Mouse (Mus musculus) gastrocnemius, postnatal 10 days (tissue): Measurements from ENCODE around the gene Ric8b. TPM values are rescaled to one million over a fixed set of nuclear protein-coding genes. Genes with fewer than 3 reads are reported as not detected.

Experiments
- DNase-seq: peaks from one replicate; pipeline ENCODE4 v3.0.0; 2021; ENCODE audit warnings: mixed read lengths
- long read RNA-seq, 2 experiments: library from polyadenylated mRNA; stranded (forward); transcript quantifications; one replicate each; pipeline ENCODE4 v2.0.0; 2021
- total RNA-seq, 2 experiments: library from RNA; stranded (reverse); gene quantifications; 2 replicates each; pipeline ENCODE4 v1.2.3; 2021

Ric8b gene
- 10 to 100 TPM; 42.0 to 48.3 TPM for total RNA-seq
- long read RNA-seq, experiment 1, transcript Ric8b-202 (9 exons, 2,909 nt), result major isoform, 18 of 48 reads
- long read RNA-seq, experiment 1, transcript Ric8b-201 (10 exons, 3,069 nt), result minor isoform, 8 of 48 reads
- long read RNA-seq, experiment 1, partial matches to known transcripts, result 2 of 48 reads
- long read RNA-seq, experiment 1, other reads (novel, unspliced or antisense), result 19 of 48 reads
- long read RNA-seq, experiment 2, transcript Ric8b-202 (9 exons, 2,909 nt), result major isoform, 8 of 38 reads
- long read RNA-seq, experiment 2, partial matches to known transcripts, result 4 of 38 reads
- long read RNA-seq, experiment 2, other reads (novel, unspliced or antisense), result 24 of 38 reads

- peak; percentile 94 for DNase-seq
Measured at GRCm38 (mm10) chr10:84916810-84917730, at the start of gene Ric8b. TSS of gene Ric8b (plus strand) at chr10:84917616.

- DNase-seq, result no peak
Measured at GRCm38 (mm10) chr10:84871285-84871684, 46.1 kb upstream of the Ric8b start.

DNA sequence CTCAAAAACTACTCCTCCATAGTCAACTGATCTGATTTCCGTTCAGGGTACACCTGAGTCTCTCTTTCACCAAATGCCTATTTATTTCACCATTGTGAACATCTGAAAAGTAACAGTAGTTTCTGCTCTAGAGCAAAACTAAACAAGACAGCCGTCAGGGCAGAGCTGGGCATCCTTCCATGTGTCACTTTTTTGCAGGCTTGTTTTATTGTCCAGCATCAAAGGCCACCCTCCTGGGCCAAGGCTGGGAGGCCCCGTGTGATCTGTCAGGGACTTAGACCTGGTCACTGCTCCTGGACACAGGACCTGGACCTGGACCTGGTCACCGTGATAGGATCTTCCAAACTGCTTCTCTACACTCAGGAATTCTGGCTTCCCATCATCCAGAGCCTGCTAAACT is 45.5 kb upstream of the Ric8b start:
- DNase-seq, result no peak

DNA sequence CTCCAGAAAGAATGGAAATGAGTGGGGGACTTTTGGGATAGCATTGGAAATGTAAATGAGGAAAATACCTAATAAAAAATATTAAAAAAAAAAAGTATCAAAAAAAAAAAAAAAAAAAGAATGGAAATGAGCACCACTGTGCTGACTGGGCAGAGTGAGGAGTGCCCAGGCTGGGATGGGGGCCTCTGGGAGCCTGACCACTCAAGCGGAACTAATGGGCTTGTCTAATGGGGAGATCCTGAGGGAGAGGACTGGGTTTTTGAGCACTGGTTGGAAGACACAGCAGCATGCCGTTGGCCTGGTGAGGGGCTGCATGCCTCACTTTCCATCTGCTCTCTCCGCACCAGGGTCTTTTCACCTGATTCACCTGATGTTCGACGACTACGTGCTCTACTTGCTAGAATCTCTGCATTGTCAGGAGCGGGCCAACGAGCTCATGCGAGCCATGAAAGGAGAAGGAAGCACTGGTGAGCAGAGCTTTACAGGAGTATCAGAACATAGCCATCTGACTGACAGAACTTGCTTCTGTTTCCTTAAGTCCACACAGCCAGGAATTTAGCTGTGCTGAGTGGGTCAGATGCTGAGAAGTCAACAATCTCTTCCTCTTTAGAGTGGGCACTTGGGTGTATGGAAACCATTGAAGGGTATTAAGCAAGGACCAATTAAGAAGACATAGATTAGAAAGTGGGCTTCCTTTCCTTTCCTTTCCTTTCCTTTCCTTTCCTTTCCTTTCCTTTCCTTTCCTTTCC is 37.4 kb upstream of the Ric8b start:
- no peak for DNase-seq

DNA sequence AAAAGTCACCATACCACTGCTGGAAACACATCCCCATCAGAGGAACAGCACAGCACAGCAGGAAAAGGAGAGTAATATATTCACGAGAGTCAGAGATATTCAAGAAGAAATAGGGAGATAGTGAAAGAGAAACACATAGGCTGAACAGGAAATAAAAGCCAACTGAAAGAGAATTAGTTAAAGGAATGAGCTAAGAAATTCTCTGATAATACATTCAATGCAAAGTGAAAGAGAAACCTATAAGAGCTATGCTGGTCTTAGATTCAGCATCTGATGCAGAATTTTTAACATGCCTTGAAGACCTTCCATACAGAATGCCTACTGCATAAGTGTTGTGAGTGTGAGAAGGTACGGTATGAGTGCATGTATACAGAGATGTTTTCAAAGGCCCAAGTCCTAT is 34.9 kb upstream of the Ric8b start:
- DNase-seq, result no peak

DNA sequence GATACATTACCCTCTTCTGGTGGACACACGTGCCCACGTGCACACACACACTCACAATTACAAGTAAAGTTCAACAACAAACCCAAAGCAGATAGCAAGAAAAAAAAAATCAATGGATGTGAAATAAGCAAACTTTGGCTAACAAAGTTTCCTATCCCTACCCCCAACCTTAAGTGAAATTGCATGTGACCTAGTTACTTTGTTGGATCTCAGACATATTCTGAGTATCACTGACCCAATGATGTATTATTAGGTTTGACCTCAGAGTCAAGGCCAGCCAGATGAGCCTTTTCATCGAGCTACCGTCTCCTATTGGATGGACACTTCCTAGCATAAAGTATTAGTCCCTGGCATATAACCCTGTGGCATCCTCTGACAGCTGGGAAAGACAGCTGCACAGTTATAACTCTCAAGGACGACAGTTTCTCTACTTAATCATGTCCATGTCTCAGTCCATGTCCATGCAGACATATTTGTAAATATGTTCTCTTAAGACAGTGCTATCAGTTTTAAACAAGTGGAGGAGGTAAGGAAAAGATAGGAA is 32.0 kb upstream of the Ric8b start:
- no peak for DNase-seq

GRCm38 (mm10) chr10:84886221-84886627 is 31.2 kb upstream of the Ric8b start:
- DNase-seq, result no peak

DNA sequence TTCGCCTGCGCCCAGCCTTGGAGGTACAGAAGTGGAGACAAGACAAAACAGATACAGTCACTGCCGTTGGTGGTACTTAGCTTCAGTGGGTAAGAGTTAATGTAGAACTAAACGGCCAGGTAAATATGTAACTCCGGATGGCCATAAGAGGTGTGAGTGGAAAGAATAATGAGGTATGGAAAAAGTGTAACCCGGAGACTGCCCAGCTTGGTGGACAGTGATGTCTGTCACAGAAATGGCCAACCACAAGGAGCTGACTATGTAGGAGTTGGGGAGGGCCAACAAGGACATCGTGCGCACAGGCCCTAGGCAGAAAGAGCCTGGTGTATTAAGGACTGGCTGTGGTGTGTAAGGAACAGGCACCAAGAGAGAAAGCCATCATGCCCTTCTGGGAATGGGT is 30.6 kb upstream of the Ric8b start:
- DNase-seq, result no peak

DNA sequence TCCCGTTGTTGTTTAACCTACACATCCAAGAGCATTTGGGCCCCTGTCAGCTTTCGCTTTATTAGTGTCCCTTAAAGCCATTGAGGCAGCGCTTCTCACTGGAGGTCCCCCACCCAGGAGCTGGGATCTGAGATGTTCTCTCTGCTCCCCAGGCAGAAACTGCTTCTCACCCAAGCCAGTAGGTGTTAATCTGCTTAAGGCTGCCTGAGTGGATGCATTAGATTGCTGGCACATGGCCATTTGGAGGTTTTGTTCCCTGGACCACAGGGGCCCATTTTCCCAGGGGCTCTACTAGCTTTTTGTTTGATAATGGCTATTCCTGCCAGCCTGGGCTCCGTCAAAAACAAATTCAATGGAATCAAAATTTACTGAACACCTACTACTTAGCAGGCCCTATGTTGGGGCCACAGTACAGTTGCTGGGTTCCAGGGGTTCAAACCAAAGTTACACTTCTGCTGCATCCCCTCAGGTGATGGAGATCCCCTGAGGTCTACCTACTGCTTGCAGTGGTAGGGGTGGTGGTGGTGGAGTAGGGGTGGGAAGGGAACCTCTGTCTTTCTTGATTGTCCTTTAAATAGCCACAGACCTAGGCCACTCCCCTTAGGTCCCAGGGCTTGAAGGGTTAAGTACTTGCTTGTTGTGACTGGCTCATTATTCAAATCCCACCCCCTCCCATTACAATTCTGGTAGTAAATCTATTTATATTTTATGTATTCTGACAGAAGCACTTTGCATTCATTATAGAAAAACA is 28.1 kb upstream of the Ric8b start:
- DNase-seq, result no peak

GRCm38 (mm10) chr10:84895810-84896358 is 21.5 kb upstream of the Ric8b start:
- DNase-seq, result no peak

DNA sequence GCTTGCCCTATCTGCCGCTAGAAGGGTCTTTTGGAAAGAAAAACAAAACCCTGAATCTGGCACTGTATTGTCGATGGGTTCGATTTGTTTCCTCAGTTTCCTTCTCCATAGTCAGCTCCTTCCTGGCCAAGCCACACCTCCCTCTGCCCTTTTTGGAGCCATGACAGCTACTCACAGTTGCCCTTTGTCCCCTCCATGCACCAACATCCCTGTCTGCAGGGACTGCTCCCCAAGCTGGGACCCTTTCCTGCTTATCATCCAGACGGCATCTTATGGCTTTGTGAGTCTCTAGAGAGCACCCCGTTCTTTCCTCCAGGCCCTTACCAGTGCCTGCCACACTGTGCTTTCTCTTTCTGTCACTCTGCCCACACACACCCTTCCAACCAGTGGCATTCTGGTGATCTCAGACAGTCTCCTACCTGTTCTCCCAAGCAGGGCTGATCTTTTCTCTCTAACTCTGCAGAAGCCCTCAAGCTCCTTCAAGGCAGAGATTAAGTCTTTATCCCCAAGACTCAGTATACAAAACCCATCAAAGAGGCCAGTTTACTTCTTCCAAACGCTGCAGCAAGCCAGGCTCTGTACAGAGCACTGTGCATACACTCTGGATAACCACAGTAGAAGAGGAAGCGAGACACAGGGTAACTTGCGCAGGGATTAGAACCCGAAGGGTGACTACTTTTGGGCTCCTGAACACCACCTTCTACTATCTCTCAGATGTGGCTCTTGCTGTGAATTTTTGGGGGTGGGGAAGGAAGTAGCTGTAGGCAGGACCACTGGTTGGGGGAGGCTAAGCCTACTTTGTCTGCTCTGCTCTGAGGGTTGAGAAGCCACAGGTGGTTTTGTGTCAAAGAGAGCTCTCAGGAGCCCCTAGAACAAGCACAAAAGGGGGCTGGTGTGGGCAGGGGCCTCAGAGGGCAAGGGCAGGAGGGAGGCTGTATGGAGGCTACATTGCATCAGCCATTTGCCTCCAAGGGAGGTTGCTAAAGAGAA is 20.2 kb upstream of the Ric8b start:
- no peak for DNase-seq

DNA sequence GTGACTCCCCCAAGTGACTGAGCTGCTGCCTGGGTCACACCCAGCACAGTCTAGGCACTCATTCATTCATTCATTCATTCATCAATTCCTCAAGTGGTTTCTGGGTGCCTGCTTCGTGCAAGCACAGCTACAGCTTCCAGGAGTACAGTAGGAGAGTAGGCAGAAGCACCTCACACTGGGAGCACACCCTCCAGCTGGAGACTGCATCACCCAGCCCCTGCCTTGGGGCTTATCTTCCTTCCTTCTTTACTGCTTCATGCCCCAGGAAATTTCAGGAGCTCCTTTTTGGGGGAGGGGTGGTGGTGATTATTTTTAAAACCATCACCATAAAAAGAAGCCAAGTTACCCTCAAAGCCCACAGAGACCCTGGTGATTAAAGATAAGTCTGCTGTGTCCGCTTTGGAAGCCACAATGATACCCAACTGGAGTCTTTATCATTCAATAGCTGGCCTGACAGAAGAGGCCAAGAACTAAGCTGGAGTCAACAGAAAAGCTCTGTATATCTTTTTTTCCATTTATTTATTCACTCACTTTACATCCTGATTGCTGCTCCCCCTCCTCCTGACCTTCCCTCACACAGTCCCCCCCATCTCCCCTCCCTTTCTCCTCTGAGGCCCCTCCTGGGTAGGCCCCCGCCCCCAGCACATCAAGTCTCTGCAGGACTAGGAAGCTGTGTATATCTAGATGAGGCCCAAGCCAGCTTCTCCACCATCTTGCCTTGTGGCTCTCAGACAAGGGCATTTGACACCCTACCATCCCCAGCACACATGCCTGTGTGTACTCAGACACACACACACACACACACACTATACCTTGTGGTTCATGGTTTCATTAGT is 19.1 kb upstream of the Ric8b start:
- no peak for DNase-seq

DNA sequence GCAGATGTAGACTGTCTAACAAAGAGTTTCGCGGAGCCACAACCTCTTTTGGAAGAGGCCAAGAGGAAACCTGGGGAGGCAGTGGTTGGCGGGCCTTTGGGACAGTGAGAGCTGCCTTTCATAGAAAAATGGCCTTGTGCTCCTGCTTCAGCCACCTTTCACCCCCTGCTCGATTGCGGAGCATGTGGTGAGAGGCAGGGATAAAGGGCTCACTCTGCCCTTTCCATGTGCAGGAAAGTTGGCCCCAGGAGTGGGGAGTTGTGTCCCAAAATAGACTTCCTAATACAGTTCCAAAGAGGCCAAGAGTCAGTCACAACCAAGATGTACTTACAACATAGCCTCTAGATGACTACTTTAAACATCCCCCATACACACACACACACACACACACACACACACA is 15.7 kb upstream of the Ric8b start:
- no peak for DNase-seq

GRCm38 (mm10) chr10:84902213-84902612 is 15.2 kb upstream of the Ric8b start:
- DNase-seq, result no peak

DNA sequence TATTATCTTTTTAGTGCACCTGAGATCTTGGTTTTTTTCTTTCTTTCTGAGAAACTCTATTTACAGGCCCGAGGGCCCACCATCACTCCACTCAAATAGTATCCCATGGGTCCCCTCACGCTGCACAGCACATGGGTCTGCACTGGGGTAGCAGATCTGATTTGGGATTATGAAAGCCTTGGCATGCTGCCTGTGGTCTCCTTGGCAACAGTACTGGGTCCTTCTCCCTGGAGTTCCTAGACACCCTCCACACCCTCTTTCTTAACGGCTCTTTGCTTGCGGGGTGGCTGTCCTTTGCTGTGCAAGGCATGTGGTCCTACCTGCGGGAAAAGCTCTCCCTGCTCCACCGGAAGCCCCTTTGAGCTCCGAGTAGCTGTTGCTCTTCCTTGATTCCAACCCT is 14.1 kb upstream of the Ric8b start:
- DNase-seq, result no peak

DNA sequence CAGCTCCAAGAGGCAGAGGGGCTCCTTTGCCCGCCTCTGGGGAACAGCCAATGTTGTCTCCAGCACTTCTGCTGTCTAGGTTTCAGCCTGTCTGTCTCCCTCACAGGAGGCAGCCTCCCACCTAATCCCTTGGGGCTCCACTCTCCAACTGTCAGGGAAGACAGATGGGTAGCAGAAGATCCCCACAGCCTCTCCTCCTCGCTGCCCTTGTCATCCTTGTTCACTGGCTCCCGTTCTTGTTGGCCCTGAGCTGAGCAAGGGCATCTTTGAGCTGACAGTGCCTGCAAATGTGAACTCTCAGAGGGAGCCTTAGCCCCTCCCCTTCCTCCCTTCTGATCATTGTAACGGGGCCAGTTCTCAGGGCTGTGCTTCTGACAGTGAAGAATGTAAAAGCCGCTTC is 13.7 kb upstream of the Ric8b start:
- no peak for DNase-seq

DNA sequence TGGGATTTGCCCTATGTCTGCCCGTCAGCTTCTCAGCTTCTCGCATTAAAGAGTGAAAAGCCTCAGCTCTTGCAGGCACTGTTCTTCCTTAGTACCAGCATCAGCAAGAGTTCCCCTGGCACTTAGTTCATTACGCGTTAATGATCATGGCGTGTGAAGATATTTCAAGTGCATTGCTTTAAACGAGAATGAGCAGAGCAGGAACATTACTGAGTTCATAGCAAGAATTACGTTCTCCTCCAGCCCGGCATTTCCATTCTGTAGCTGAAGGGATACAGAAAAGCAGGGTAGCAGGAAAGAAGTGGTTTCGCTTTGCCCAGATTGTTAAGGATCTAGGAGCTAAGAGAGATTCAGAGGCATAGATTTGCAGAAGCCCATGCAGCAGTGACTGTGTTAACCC is 10.5 kb upstream of the Ric8b start:
- DNase-seq, result no peak

GRCm38 (mm10) chr10:84908006-84908405 is 9.4 kb upstream of the Ric8b start:
- no peak for DNase-seq

- no peak for DNase-seq
Measured at GRCm38 (mm10) chr10:84908471-84908870, 8.9 kb upstream of the Ric8b start.
